Mouse (Mus musculus): ENCODE results near the gene Actr10. TPM values are rescaled to one million over a fixed set of nuclear protein-coding genes. Genes with fewer than 3 reads are reported as not detected.

Actr10 gene
- polyA plus RNA-seq, 1 experiment from 2014 or later: 209 TPM

DNA sequence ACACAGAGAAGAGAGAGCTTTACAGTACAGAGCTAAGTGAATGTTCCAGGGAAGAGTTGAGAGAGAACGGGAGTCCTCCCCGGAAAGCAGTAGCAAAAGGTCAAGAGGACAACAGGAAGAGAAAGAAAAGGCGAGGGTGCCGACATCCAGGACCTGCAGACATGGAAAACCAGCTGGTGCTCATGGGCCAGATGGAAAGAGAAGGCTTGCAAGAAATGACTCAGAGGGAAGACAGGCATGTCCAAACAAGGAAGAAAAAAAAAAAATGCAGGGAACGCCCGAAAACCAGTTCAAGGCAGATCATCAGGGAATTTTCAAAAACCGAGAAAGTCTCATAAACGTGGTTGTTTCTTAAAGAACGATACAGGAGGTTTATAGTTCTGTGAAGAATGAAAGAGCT is 30.8 kb upstream of the Actr10 start:
- Histone ChIP-seq H3K4me3 (ENCODE audit: low read depth, low read length) (no peak overlapping the region), H3K4me2 (ENCODE audit: low read length) (no peak overlapping the region), H3K36me3 (ENCODE audit: control insufficient read depth, insufficient read depth, low read length) (no peaks in the 10 kb centered on the region), H3K4me1 (replicated peaks; ENCODE audit: control insufficient read depth, insufficient read depth, low read length) (no peaks in the 10 kb centered on the region; the same call in 1 of the 2 replicates), H3K27ac (ENCODE audit: low read depth) (no peak overlapping the region), H3K27me3 (replicated peaks; ENCODE audit: control insufficient read depth, insufficient read depth, low read length) (no peaks in the 10 kb centered on the region), H3K9ac (ENCODE audit: low read length) (no peak overlapping the region), H3K9me3 (ENCODE audit: control insufficient read depth, low read length) (no peaks in the 10 kb centered on the region)
- ATAC-seq (replicated peaks; ENCODE audit: low FRiP score, low TSS enrichment, low read depth) (no peak), DNase-seq (ENCODE audit: low spot score) (no peak)
- WGBS: 56% methylated on average over 9 of the region's 9 CpGs

DNA sequence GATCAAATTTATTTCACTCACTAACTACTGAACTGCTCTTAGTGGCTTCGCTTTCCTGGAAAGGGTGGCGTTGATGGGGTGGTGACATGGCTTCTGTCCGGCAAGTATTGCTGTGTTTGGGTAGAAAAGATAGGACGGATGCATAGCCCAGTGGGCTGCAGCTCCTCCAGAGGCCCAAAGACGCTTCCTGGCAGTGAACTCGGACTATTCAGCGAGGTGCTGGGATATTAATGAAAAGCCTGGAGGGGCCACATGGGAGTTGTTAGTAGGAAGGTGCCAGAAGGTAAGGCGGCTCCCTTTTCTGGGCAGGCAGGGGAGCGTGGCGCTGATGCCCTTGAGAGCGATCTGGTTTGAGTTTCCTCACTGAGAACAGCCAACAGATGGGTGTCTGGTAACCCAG is 30.0 kb upstream of the Actr10 start:
- WGBS: 90% methylated on average over 11 of the region's 11 CpGs
- Histone ChIP-seq H3K4me2 (ENCODE audit: low read length) (no peak overlapping the region), H3K4me1 (replicated peaks; ENCODE audit: control insufficient read depth, insufficient read depth, low read length) (no peaks in the 10 kb centered on the region; the same call in 1 of the 2 replicates), H3K36me3 (ENCODE audit: control insufficient read depth, insufficient read depth, low read length) (no peaks in the 10 kb centered on the region), H3K4me3 (ENCODE audit: low read depth, low read length) (no peak overlapping the region), H3K9ac (ENCODE audit: low read length) (no peak overlapping the region), H3K27me3 (replicated peaks; ENCODE audit: control insufficient read depth, insufficient read depth, low read length) (no peaks in the 10 kb centered on the region), H3K27ac (ENCODE audit: low read depth) (no peak overlapping the region), H3K9me3 (ENCODE audit: control insufficient read depth, low read length) (no peaks in the 10 kb centered on the region)
- ATAC-seq (replicated peaks; ENCODE audit: low FRiP score, low TSS enrichment, low read depth): no peak
- DNase-seq (ENCODE audit: low spot score): no peak

DNA sequence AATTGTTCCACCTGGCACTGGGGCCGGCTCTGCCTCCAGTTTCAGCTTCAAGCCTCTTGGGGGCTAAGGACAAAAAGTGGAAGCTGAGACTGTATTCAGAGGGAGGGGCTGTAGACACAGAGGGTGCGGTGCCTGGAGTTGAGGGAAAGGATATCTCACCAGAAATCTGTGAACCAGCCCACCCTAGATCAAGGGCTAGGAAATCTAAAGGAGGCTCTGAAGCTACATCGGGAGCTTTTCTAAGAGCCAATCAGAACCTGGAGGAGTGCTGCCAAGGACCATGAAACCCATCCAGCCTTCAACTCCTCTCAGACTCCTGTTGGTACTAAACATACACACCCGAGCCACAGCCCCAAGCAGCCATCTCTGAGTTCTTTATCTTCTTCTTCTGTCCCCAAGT is 29.6 kb upstream of the Actr10 start:
- Histone ChIP-seq H3K4me1 (replicated peaks; ENCODE audit: control insufficient read depth, insufficient read depth, low read length) (no peaks in the 10 kb centered on the region; the same call in 1 of the 2 replicates), H3K4me2 (ENCODE audit: low read length) (no peak overlapping the region), H3K36me3 (ENCODE audit: control insufficient read depth, insufficient read depth, low read length) (no peaks in the 10 kb centered on the region), H3K4me3 (ENCODE audit: low read depth, low read length) (no peak overlapping the region), H3K27me3 (replicated peaks; ENCODE audit: control insufficient read depth, insufficient read depth, low read length) (no peaks in the 10 kb centered on the region), H3K27ac (ENCODE audit: low read depth) (no peak overlapping the region), H3K9ac (ENCODE audit: low read length) (no peak overlapping the region), H3K9me3 (ENCODE audit: control insufficient read depth, low read length) (no peaks in the 10 kb centered on the region)
- DNase-seq (ENCODE audit: low spot score): no peak
- no peak for ATAC-seq (replicated peaks; ENCODE audit: low FRiP score, low TSS enrichment, low read depth)
- 79% methylated on average over 4 of the region's 4 CpGs for WGBS

DNA sequence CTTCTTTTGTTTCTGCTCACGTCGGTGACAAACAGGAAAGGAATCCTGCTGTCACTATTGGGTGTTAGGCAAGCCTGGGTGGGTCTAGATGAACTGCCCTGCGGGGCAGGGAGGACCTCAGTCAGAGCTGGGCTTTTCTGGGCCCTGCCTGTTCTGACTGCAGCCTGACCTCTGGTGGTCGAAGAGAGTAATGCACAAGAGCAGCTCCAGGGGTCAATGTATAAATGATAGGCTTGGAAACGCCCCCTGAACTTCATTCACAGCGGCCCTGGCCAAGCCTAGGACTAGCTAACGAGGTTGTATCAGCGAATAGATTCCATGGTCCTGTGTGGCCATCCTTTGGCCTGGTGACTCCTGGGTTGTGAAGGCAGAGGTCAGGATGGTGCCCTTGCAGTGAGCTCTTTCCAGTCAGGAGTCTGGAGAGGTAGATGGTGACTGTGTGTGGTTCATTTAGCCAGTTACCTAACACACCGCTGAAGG is 27.4 kb upstream of the Actr10 start:
- no peak overlapping the region for H3K4me2 ChIP-seq (ENCODE audit: low read length)
- no peak overlapping the region for H3K9ac ChIP-seq (ENCODE audit: low read length)
- no peaks in the 10 kb centered on the region for H3K27me3 ChIP-seq (replicated peaks; ENCODE audit: control insufficient read depth, insufficient read depth, low read length)
- H3K4me3 ChIP-seq (ENCODE audit: low read depth, low read length): no peak overlapping the region
- no peak overlapping the region for H3K27ac ChIP-seq (ENCODE audit: low read depth)
- no peaks in the 10 kb centered on the region for H3K36me3 ChIP-seq (ENCODE audit: control insufficient read depth, insufficient read depth, low read length)
- DNase-seq (ENCODE audit: low spot score) (peak; percentile 92), ATAC-seq (replicated peaks; ENCODE audit: low FRiP score, low TSS enrichment, low read depth) (peak; percentile 53)
- no peaks in the 10 kb centered on the region for H3K9me3 ChIP-seq (ENCODE audit: control insufficient read depth, low read length)
- no peaks in the 10 kb centered on the region; the same call in 1 of the 2 replicates for H3K4me1 ChIP-seq (replicated peaks; ENCODE audit: control insufficient read depth, insufficient read depth, low read length)
- WGBS: 16% methylated on average over 9 of the region's 9 CpGs

DNA sequence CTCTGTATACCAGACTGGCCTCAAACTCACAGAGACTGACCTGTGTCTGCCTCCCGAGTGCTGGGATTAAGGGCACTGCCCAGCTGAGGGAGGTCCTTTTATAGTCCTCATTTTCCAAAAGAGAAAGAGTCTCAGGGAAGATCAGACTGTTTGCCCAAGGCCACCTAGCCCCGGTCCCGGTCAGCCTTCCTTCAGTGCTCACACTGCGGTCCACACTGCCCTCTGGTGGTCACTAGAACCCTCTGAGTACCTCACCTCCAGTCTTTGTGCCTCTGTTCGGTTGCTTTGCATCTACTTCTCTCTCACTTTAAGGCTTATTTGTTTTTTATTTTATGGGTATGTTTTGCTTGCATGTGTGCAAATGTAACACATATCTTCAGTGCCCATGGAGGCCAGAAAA is 26.6 kb upstream of the Actr10 start:
- Histone ChIP-seq H3K4me3 (ENCODE audit: low read depth, low read length) (no peak overlapping the region), H3K4me2 (ENCODE audit: low read length) (no peak overlapping the region), H3K36me3 (ENCODE audit: control insufficient read depth, insufficient read depth, low read length) (no peaks in the 10 kb centered on the region), H3K27me3 (replicated peaks; ENCODE audit: control insufficient read depth, insufficient read depth, low read length) (no peaks in the 10 kb centered on the region), H3K9ac (ENCODE audit: low read length) (no peak overlapping the region), H3K27ac (ENCODE audit: low read depth) (no peak overlapping the region), H3K9me3 (ENCODE audit: control insufficient read depth, low read length) (no peaks in the 10 kb centered on the region), H3K4me1 (replicated peaks; ENCODE audit: control insufficient read depth, insufficient read depth, low read length) (no peaks in the 10 kb centered on the region; the same call in 1 of the 2 replicates)
- ATAC-seq (replicated peaks; ENCODE audit: low FRiP score, low TSS enrichment, low read depth): peak; percentile 73
- DNase-seq (ENCODE audit: low spot score): peak; percentile 87
- 4% methylated on average over 5 of the region's 5 CpGs for whole genome bisulfite sequencing

DNA sequence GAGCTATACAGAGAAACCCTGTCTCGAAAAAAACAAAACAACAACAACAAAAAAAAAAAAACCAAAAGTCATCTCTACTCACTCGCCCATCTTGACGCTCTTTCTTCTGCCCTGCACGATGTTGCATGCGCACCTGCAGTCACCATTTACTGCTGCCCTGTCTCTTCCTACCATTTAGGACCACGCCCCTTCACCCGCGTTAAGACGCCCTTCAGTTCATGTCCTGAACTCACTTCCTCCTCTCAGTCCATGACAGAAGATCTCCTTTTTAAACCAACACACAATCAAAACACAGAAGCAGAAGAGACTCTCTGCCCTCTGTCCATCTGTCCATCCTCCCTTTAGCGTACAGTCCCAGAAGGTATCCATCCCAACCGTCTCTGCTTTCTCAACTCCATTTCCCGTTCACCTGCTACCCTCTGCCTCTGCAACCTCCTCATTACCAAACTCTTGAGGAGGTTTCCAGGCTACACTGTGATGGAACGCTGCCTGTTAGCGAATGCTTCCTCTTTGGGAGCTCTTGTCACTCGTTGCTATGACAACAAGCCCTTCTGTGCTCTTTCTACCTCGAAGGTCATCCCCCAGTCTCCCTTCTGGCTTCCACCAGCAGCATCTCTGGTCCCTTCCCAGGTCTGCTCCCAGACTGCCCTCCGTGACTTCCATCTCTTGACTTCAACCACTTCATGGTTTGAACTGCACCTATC is 25.8 kb upstream of the Actr10 start:
- 74% methylated on average over 17 of the region's 17 CpGs for WGBS
- H3K27ac ChIP-seq (ENCODE audit: low read depth): no peak overlapping the region
- no peak for ATAC-seq (replicated peaks; ENCODE audit: low FRiP score, low TSS enrichment, low read depth)

DNA sequence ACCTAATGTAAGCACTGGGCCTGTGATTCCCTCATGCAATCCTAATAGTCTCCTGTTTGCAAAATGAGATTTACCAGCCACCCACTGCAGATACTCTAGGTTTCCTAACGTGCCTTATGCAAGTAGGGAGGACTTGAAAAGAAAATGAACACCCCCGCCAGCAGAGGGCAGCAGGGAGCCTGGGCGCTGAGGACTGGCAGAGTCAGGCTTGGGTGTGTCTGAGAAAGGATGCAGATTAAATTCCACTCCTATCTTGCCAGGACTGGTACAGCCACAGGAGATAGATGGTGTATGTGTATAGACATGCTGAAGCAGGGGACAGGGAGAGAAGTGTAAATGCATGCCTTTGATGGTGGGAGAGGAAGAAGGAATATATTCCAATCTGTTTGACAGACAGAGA is 24.2 kb upstream of the Actr10 start:
- WGBS: 42% methylated on average over 3 of the region's 3 CpGs
- H3K4me2 ChIP-seq (ENCODE audit: low read length): no peak overlapping the region
- no peaks in the 10 kb centered on the region for H3K9me3 ChIP-seq (ENCODE audit: control insufficient read depth, low read length)
- H3K4me1 ChIP-seq (replicated peaks; ENCODE audit: control insufficient read depth, insufficient read depth, low read length): no peaks in the 10 kb centered on the region; the same call in 1 of the 2 replicates
- H3K27me3 ChIP-seq (replicated peaks; ENCODE audit: control insufficient read depth, insufficient read depth, low read length): no peaks in the 10 kb centered on the region
- DNase-seq (ENCODE audit: low spot score) (peak; percentile 72), ATAC-seq (replicated peaks; ENCODE audit: low FRiP score, low TSS enrichment, low read depth) (no peak)
- no peak overlapping the region for H3K27ac ChIP-seq (ENCODE audit: low read depth)
- H3K36me3 ChIP-seq (ENCODE audit: control insufficient read depth, insufficient read depth, low read length): no peaks in the 10 kb centered on the region
- no peak overlapping the region for H3K9ac ChIP-seq (ENCODE audit: low read length)
- H3K4me3 ChIP-seq (ENCODE audit: low read depth, low read length): no peak overlapping the region

More for the DNA sequence above, 25.8 kb upstream of the Actr10 start:
- Histone ChIP-seq H3K36me3 (ENCODE audit: control insufficient read depth, insufficient read depth, low read length) (no peaks in the 10 kb centered on the region), H3K4me2 (ENCODE audit: low read length) (no peak overlapping the region), H3K9ac (ENCODE audit: low read length) (no peak overlapping the region), H3K9me3 (ENCODE audit: control insufficient read depth, low read length) (no peaks in the 10 kb centered on the region), H3K4me3 (ENCODE audit: low read depth, low read length) (no peak overlapping the region), H3K4me1 (replicated peaks; ENCODE audit: control insufficient read depth, insufficient read depth, low read length) (no peaks in the 10 kb centered on the region; the same call in 1 of the 2 replicates), H3K27me3 (replicated peaks; ENCODE audit: control insufficient read depth, insufficient read depth, low read length) (no peaks in the 10 kb centered on the region)
- no peak for DNase-seq (ENCODE audit: low spot score)

DNA sequence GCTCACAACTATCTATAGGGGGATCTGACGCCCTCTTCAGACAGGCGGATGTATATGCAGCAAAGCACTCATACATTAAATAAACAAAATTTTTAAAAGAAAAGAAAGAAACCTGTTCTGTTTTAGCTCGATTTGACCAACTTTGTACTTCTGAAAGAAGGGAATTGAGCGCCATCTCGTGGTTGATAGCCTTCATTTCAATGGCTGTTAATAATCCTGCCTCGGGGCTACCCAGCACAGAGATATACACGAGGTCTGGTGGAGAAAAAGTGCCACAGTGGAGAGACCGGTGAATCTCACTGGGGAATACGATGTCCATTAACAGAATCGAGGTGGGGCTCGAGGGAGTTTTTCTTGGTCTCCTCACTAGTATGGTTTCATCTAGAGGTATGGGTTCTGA is 23.3 kb upstream of the Actr10 start:
- Histone ChIP-seq H3K27me3 (replicated peaks; ENCODE audit: control insufficient read depth, insufficient read depth, low read length) (no peaks in the 10 kb centered on the region), H3K27ac (ENCODE audit: low read depth) (no peak overlapping the region), H3K4me3 (ENCODE audit: low read depth, low read length) (no peak overlapping the region), H3K36me3 (ENCODE audit: control insufficient read depth, insufficient read depth, low read length) (no peaks in the 10 kb centered on the region), H3K9me3 (ENCODE audit: control insufficient read depth, low read length) (no peaks in the 10 kb centered on the region), H3K4me1 (replicated peaks; ENCODE audit: control insufficient read depth, insufficient read depth, low read length) (no peaks in the 10 kb centered on the region; the same call in 1 of the 2 replicates), H3K9ac (ENCODE audit: low read length) (no peak overlapping the region), H3K4me2 (ENCODE audit: low read length) (no peak overlapping the region)
- WGBS: 44% methylated on average over 11 of the region's 11 CpGs
- DNase-seq (ENCODE audit: low spot score) (no peak), ATAC-seq (replicated peaks; ENCODE audit: low FRiP score, low TSS enrichment, low read depth) (no peak)

DNA sequence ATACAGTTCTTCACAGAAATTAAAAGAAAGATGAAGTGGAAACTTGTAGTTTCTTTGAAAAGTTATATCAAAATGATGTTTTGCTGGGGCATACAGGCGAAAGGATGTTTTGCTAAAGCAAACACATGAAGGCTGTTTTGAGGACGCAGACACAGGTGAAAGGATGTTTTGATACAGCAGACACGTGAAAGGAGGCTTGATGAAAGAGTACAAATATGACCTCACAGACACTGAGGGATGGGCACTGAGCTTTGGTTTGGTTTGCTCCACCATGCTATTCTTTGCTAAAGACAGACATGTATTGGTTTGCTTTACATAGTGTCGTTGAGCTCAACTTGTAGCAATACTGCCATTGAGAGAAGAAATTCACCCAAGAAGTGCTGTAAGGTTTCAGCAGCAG is 7.9 kb upstream of the Actr10 start:
- WGBS: 79% methylated on average over 4 of the region's 4 CpGs
- no peak overlapping the region for H3K4me3 ChIP-seq (ENCODE audit: low read depth, low read length)
- H3K4me1 ChIP-seq (replicated peaks; ENCODE audit: control insufficient read depth, insufficient read depth, low read length): no peaks in the 10 kb centered on the region
- ATAC-seq (replicated peaks; ENCODE audit: low FRiP score, low TSS enrichment, low read depth) (no peak), DNase-seq (ENCODE audit: low spot score) (no peak)
- 0 out of 2 replicates have a peak, but pooled peaks cover 3% of the 10 kb centered on the region for H3K9me3 ChIP-seq (ENCODE audit: control insufficient read depth, low read length)
- H3K9ac ChIP-seq (ENCODE audit: low read length): no peak overlapping the region
- H3K27ac ChIP-seq (ENCODE audit: low read depth): no peak overlapping the region
- H3K36me3 ChIP-seq (ENCODE audit: control insufficient read depth, insufficient read depth, low read length): no peaks in the 10 kb centered on the region
- H3K4me2 ChIP-seq (ENCODE audit: low read length): no peak overlapping the region
- H3K27me3 ChIP-seq (replicated peaks; ENCODE audit: control insufficient read depth, insufficient read depth, low read length): no peaks in the 10 kb centered on the region
